Mouse (Mus musculus) MEL (cell line): ENCODE data around the gene 2310033P09Rik. TPM values are rescaled to one million over a fixed set of nuclear protein-coding genes. Genes with fewer than 3 reads are reported as not detected.

Experiments used
- DNase-seq: peaks from one replicate; pipeline ENCODE4 v3.0.0; 2011; ENCODE audit warnings: low read depth, low spot score
- H3K27ac ChIP-seq: 2 replicates; pipeline ENCODE4 v1.5.1; 2012; ENCODE audit warnings: low read depth, mild to moderate bottlenecking, control low read depth, low read length, moderate library complexity; ENCODE audit not compliant: control insufficient read depth
- H3K27me3 ChIP-seq, 2 experiments: fragments of 150-350 bp in 1 of 2; sonication (generic) in 1 of 2; 2 replicates each; pipeline ENCODE4 v1.6.1; 2012; ENCODE audit warnings: low read length in 2 of 2, mild to moderate bottlenecking in 2 of 2, improper control_type of control experiment in 1 of 2, moderate library complexity in 1 of 2; ENCODE audit not compliant: insufficient read depth in 2 of 2, control insufficient read depth in 1 of 2
- H3K36me3 ChIP-seq, 2 experiments: 2 replicates each; pipeline ENCODE4 v1.6.1; 2012 to 2014; ENCODE audit warnings: low read length in 2 of 2, improper control_type of control experiment in 1 of 2, inconsistent platforms in 1 of 2, mild to moderate bottlenecking in 1 of 2; ENCODE audit not compliant: insufficient read depth in 2 of 2, control insufficient read depth in 1 of 2
- H3K4me1 ChIP-seq, 2 experiments: fragments of 150-350 bp in 1 of 2; sonication (generic) in 1 of 2; 2 replicates each; pipeline ENCODE4 v1.6.1; 2012; ENCODE audit warnings: low read length in 2 of 2, improper control_type of control experiment in 1 of 2, mild to moderate bottlenecking in 1 of 2; ENCODE audit not compliant: insufficient read depth in 2 of 2, control insufficient read depth in 1 of 2
- H3K4me3 ChIP-seq, 2 experiments: fragments of 150-350 bp in 1 of 2; sonication (generic) in 1 of 2; 2 replicates each; pipeline ENCODE4 v1.5.1; 2012; ENCODE audit warnings: low read depth in 2 of 2, low read length in 2 of 2, mild to moderate bottlenecking in 2 of 2, moderate library complexity in 2 of 2, control low read depth in 1 of 2, improper control_type of control experiment in 1 of 2; ENCODE audit not compliant: control insufficient read depth in 1 of 2, insufficient read depth in 1 of 2
- H3K79me2 ChIP-seq: 2 replicates; pipeline ENCODE4 v1.6.1; 2012; ENCODE audit warnings: mild to moderate bottlenecking, low read length, moderate library complexity; ENCODE audit not compliant: control insufficient read depth, poor library complexity, insufficient read depth
- H3K9ac ChIP-seq: 2 replicates; pipeline ENCODE4 v1.6.1; 2012; ENCODE audit warnings: low read depth, mild to moderate bottlenecking, control low read depth, low read length, moderate library complexity; ENCODE audit not compliant: control insufficient read depth, poor library complexity, severe bottlenecking
- H3K9me3 ChIP-seq: fragments of 150-350 bp; sonication (generic); replicated peaks from 2 replicates; pipeline ENCODE4 v1.6.1; 2012; ENCODE audit warnings: mild to moderate bottlenecking, low read length, improper control_type of control experiment, moderate library complexity; ENCODE audit not compliant: insufficient read depth
- BHLHE40 ChIP-seq: IDR thresholded peaks from 2 replicates; pipeline ENCODE4 v1.6.1; 2012; ENCODE audit warnings: low read depth, mild to moderate bottlenecking, inconsistent platforms, low read length, improper control_type of control experiment, borderline replicate concordance
- CHD2 ChIP-seq: IDR thresholded peaks from 2 replicates; pipeline ENCODE4 v1.6.1; 2011; ENCODE audit warnings: low read length, improper control_type of control experiment
- CTCF ChIP-seq, 3 experiments: IDR thresholded peaks in 2 of 3; conservative IDR thresholded peaks in 1 of 3; 2 replicates each; pipeline ENCODE4 v1.5.1; 2011 to 2012; ENCODE audit warnings: low read length in 3 of 3, low read depth in 2 of 3, mild to moderate bottlenecking in 2 of 3, improper control_type of control experiment in 1 of 3, inconsistent platforms in 1 of 3, mixed read lengths in 1 of 3, moderate library complexity in 1 of 3; ENCODE audit not compliant: control insufficient read depth in 1 of 3, insufficient read depth in 1 of 3, poor library complexity in 1 of 3, severe bottlenecking in 1 of 3
- ELF1 ChIP-seq: IDR thresholded peaks from 2 replicates; pipeline ENCODE4 v1.6.1; 2014; ENCODE audit warnings: low read depth, mild to moderate bottlenecking, inconsistent platforms, low read length, improper control_type of control experiment, moderate library complexity
- EP300 ChIP-seq, 2 experiments: IDR thresholded peaks; 2 replicates each; pipeline ENCODE4 v1.6.1; 2011; ENCODE audit warnings: improper control_type of control experiment in 2 of 2, low read length in 2 of 2, low read depth in 1 of 2, mild to moderate bottlenecking in 1 of 2
- ETS1 ChIP-seq: IDR thresholded peaks from 2 replicates; pipeline ENCODE4 v1.6.1; 2012; ENCODE audit warnings: low read depth, mild to moderate bottlenecking, inconsistent platforms, low read length, improper control_type of control experiment, moderate library complexity
- GABPA ChIP-seq: IDR thresholded peaks from 2 replicates; pipeline ENCODE4 v1.6.1; 2012; ENCODE audit warnings: low read depth, mild to moderate bottlenecking, inconsistent platforms, low read length, improper control_type of control experiment, moderate library complexity
- GATA1 ChIP-seq: IDR thresholded peaks from 2 replicates; pipeline ENCODE4 v1.6.1; 2011; ENCODE audit warnings: low read depth, low read length, improper control_type of control experiment
- HCFC1 ChIP-seq: IDR thresholded peaks from 2 replicates; pipeline ENCODE4 v1.6.1; 2012; ENCODE audit warnings: low read depth, mild to moderate bottlenecking, inconsistent platforms, low read length, improper control_type of control experiment, moderate library complexity
- MAZ ChIP-seq: IDR thresholded peaks from 2 replicates; pipeline ENCODE4 v1.6.1; 2012; ENCODE audit warnings: low read depth, mild to moderate bottlenecking, inconsistent platforms, low read length, improper control_type of control experiment
- MEF2A ChIP-seq: IDR thresholded peaks from 2 replicates; pipeline ENCODE4 v1.6.1; 2014; ENCODE audit warnings: low read depth, mild to moderate bottlenecking, inconsistent platforms, low read length, improper control_type of control experiment; ENCODE audit not compliant: poor library complexity, insufficient replicate concordance, severe bottlenecking; ENCODE audit errors: extremely low read depth
- MXI1 ChIP-seq: IDR thresholded peaks from 2 replicates; pipeline ENCODE4 v1.6.1; 2011; ENCODE audit warnings: mild to moderate bottlenecking, low read depth, low read length, improper control_type of control experiment
- MYC ChIP-seq: IDR thresholded peaks from 2 replicates; pipeline ENCODE4 v1.6.1; 2011; ENCODE audit warnings: low read depth, mild to moderate bottlenecking, low read length, improper control_type of control experiment, moderate library complexity
- NELFE ChIP-seq: IDR thresholded peaks from 2 replicates; pipeline ENCODE4 v1.6.1; 2011; ENCODE audit warnings: low read depth, low read length, improper control_type of control experiment
- POLR2A ChIP-seq, 2 experiments: IDR thresholded peaks; 2 replicates each; pipeline ENCODE4 v1.6.1; 2011 to 2012; ENCODE audit warnings: low read length in 2 of 2, mild to moderate bottlenecking in 2 of 2, control low read depth in 1 of 2, improper control_type of control experiment in 1 of 2, low read depth in 1 of 2, moderate library complexity in 1 of 2; ENCODE audit not compliant: control insufficient read depth in 1 of 2, insufficient read depth in 1 of 2, poor library complexity in 1 of 2
- POLR2AphosphoS2 ChIP-seq: IDR thresholded peaks from 2 replicates; pipeline ENCODE4 v1.6.1; 2011; ENCODE audit warnings: low read length, improper control_type of control experiment
- RCOR1 ChIP-seq: IDR thresholded peaks from 2 replicates; pipeline ENCODE4 v1.6.1; 2012; ENCODE audit warnings: low read depth, mild to moderate bottlenecking, inconsistent platforms, low read length, improper control_type of control experiment
- TAL1 ChIP-seq: IDR thresholded peaks from 2 replicates; pipeline ENCODE4 v1.6.1; 2012; ENCODE audit warnings: mild to moderate bottlenecking, inconsistent platforms, low read length, moderate library complexity, mixed read lengths
- TBP ChIP-seq: IDR thresholded peaks from 2 replicates; pipeline ENCODE4 v1.8.0; 2011; ENCODE audit warnings: low read depth, low read length, improper control_type of control experiment
- TCF12 ChIP-seq: IDR thresholded peaks from 2 replicates; pipeline ENCODE4 v1.6.1; 2014; ENCODE audit warnings: low read depth, mild to moderate bottlenecking, inconsistent platforms, low read length, improper control_type of control experiment, moderate library complexity
- USF2 ChIP-seq, 2 experiments: IDR thresholded peaks; 2 replicates each; pipeline ENCODE4 v1.6.1; 2011 to 2012; ENCODE audit warnings: improper control_type of control experiment in 2 of 2, low read length in 2 of 2, borderline replicate concordance in 1 of 2, inconsistent platforms in 1 of 2, low read depth in 1 of 2, mild to moderate bottlenecking in 1 of 2; ENCODE audit not compliant: insufficient read depth in 1 of 2
- ZC3H11A ChIP-seq: IDR thresholded peaks from 2 replicates; pipeline ENCODE4 v1.6.1; 2012; ENCODE audit warnings: low read depth, mild to moderate bottlenecking, inconsistent platforms, low read length, improper control_type of control experiment
- ZNF384 ChIP-seq: IDR thresholded peaks from 2 replicates; pipeline ENCODE4 v1.6.1; 2012; ENCODE audit warnings: low read depth, mild to moderate bottlenecking, inconsistent platforms, low read length, improper control_type of control experiment
- polyA plus RNA-seq, 2 experiments: library from polyadenylated mRNA; stranded (reverse) in 1 of 2; unstranded in 1 of 2; fragments of >175 nt in 1 of 2; fragments of >200 nt in 1 of 2; gene quantifications; 2 replicates each; pipeline versions ENCODE4 v1.2.1 to v1.2.4; 2012; ENCODE audit warnings: low replicate concordance in 2 of 2, low read depth in 1 of 2; ENCODE audit not compliant: insufficient read length in 2 of 2, insufficient read depth in 1 of 2, missing spikeins in 1 of 2
- total RNA-seq: library from RNA; depleted of rRNA; stranded (reverse); fragments of 300-350 nt; gene quantifications from 2 replicates; pipeline ENCODE4 v1.2.3, GENCODE M21; 2012

Gene 2310033P09Rik
- total and polyA plus RNA-seq, 3 experiments: 35.5 to 59.8 TPM; not detected in 1

DNA sequence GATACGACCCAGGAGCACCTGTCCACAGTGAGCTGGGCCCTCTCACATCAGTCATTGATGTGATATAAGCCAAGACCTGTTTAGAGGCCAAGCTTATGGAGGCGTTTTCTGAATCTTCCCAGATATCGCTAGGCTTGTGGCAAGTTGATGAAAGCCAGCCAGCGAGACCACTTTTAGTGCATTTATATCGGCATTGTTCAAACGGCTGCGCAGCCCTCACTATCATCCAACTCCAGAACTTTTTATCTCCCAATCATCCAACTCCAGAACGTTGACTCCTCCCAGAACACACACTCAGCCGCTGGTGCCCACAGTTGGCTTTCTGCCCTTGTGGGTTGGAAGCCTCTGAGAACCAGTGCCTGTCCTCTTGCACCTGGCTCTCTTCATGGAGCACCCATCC is 43.7 kb upstream of the 2310033P09Rik start (continued):
- TF ChIP-seq NELFE: peak; percentile 46
- TF ChIP-seq POLR2AphosphoS2: peak; percentile 43; the same call in 1 of the 2 replicates
- TF ChIP-seq USF2 (IDR thresholded peaks at IDR 0.05; ENCODE audit: borderline replicate concordance in 1 of 2, insufficient read depth in 1 of 2, low read depth in 1 of 2, low read length in 2 of 2): no peak
- TF ChIP-seq ELF1: no peak
- peak; percentile 98 for TF ChIP-seq ETS1
- peak; percentile 42; the same call in 1 of the 2 replicates for TF ChIP-seq HCFC1
- peak; percentile 83 for TF ChIP-seq BHLHE40
- peak in 1 of 2 experiments; percentile 44; a peak in 2 of 4 replicates for TF ChIP-seq POLR2A (IDR thresholded peaks at IDR 0.05; ENCODE audit: control insufficient read depth in 1 of 2, insufficient read depth in 1 of 2, low read depth in 1 of 2, low read length in 2 of 2, poor library complexity in 1 of 2)
- TF ChIP-seq CTCF (IDR thresholded peaks at IDR 0.05 in 2 of 3, conservative IDR thresholded peaks at IDR 0.05 in 1 of 3; ENCODE audit: control insufficient read depth in 1 of 3, insufficient read depth in 1 of 3, low read depth in 2 of 3, low read length in 3 of 3, poor library complexity in 1 of 3, severe bottlenecking in 1 of 3): no peak
- peak; percentile 93 for TF ChIP-seq TAL1
- peak; percentile 77; the same call in 1 of the 2 replicates for TF ChIP-seq MYC
- peak; percentile 47 for TF ChIP-seq MXI1
- TF ChIP-seq GABPA: no peak
- TF ChIP-seq ZNF384: no peak
- no peak; the same call in 1 of the 2 replicates for TF ChIP-seq CHD2
- TF ChIP-seq, all 39 proteins: peak for 20

GRCm38 (mm10) chr11:59165616-59166241 is 42.4 kb upstream of the 2310033P09Rik start:
- H3K4me3 ChIP-seq: peak overlapping the region in 1 of 2 experiments; percentile 8; a peak in 2 of 4 replicates
- no peaks in the 10 kb centered on the region for H3K9me3 ChIP-seq
- peak overlapping the region; percentile 16 for H3K9ac ChIP-seq
- peak; percentile 83 for DNase-seq
- TF ChIP-seq MEF2A (no peak), GATA1 (peak; percentile 66), TCF12 (0 out of 2 replicates have a peak, but pooled peaks have one; percentile 27), ZC3H11A (no peak), MAZ (peak; percentile 70; the same call in 1 of the 2 replicates), ETS1 (peak; percentile 60; the same call in 1 of the 2 replicates), USF2 (IDR thresholded peaks at IDR 0.05; ENCODE audit: borderline replicate concordance in 1 of 2, insufficient read depth in 1 of 2, low read depth in 1 of 2, low read length in 2 of 2) (no peak), CTCF (IDR thresholded peaks at IDR 0.05 in 2 of 3, conservative IDR thresholded peaks at IDR 0.05 in 1 of 3; ENCODE audit: control insufficient read depth in 1 of 3, insufficient read depth in 1 of 3, low read depth in 2 of 3, low read length in 3 of 3, poor library complexity in 1 of 3, severe bottlenecking in 1 of 3) (no peak), MYC (peak; percentile 72; the same call in 1 of the 2 replicates), RCOR1 (peak; percentile 43; the same call in 1 of the 2 replicates), TBP (0 out of 2 replicates have a peak, but pooled peaks have one; percentile 62), ZNF384 (peak; percentile 64), EP300 (IDR thresholded peaks at IDR 0.05; ENCODE audit: low read depth in 1 of 2, low read length in 2 of 2) (peak in 1 of 2 experiments; percentile 57; a peak in 1 of 4 replicates), MXI1 (peak; percentile 73), ELF1 (peak; percentile 46; the same call in 1 of the 2 replicates)
- TF ChIP-seq, all 39 proteins: peak for 11
- Histone ChIP-seq H3K4me1 (peaks cover 22 to 37% of the 10 kb centered on the region in 2 experiments), H3K36me3 (peaks cover 0 to 31% of the 10 kb centered on the region in 2 experiments; a peak in 2 of 4 replicates), H3K27me3 (no peaks in the 10 kb centered on the region), H3K27ac (peak overlapping the region; percentile 97), H3K79me2 (peaks cover 10% of the 10 kb centered on the region)
